Mouse (Mus musculus): ENCODE measurements around the gene Ttc7b.

Gene Ttc7b

DNA sequence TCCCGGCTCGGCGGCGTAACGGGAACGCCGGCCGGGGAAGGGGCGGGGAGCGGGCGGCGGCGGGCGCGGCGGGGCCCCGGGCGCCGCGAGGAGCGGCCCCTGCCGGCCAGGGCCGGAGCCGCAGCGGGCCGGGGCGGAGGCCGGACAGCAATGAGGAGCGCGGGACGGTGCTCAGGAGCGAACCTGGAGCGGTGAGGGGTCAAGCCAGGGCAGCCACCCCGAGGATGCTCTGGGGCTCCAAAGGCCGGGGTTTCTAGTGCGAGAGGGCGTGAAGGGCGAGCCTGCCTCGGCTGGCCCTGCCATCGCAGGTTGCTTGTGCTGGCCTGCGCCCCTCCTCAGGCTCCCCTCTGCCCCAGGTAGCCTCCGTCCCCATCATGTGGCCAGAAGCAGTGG lies at the start of gene Ttc7b:
Gene Ttc7b, minus strand, starts transcription at position 33 of the 393 bp plus-strand sequence.
- DNase-seq (ENCODE audit: low read depth, low spot score), result no peak

DNA sequence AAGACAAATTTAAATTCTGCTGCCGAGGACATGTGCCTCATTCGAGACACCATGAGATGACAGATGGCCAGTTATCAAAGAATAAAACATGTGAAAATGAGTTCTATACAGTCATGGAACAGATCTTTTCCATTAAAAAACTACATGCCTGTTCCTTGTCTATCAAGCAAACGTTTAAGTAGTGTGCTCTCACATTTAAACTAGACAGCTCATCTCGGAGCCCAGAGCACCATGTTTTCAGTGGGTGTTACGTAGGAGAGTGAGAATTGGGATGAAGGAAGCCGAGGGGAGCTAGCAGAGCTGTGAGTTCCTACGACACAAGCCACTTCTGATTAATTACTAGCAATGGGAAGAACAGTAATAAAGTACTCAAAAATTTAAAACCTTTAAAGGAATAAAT lies 48.2 kb upstream of the Ttc7b start:
- no peak for DNase-seq (ENCODE audit: low read depth, low spot score)

DNA sequence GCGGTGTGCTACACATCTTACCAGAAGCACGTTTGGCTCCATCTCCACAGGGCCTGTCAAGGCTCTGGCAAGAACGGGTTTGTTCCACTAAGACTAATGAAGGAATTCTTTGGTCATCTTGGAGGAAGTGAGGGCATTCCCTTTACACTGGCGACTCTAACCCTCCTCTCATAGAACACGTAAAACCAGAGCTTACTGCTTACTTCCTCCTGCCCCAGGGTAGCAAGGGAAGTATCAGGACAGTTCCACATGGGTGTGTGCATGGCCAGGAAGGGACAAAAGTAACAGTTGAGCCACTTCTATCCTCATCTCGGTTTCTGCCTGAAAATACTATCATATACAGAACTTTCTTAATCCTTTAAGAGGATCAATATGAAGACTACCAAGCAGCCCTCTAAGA lies 47.5 kb upstream of the Ttc7b start:
- DNase-seq (ENCODE audit: low read depth, low spot score), result no peak

DNA sequence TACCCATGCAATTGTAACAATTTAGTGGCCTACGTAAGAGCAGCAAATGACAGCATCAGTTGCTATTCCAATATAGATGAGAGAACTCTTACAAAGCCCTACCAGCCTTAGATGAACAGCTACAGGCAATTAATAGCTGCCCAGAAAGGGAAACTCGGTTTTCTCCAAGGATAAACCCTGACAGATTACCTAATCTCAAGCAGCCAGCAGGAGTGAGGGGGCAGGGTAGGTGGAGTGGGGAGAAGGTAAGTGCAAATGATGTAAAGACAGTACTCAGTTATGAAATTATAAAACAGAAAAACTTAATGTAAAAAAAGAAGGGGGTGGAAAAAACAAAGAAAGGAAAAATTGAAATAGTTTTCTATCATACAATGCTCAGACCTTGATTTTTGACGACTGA lies 47.0 kb upstream of the Ttc7b start:
- DNase-seq (ENCODE audit: low read depth, low spot score), result no peak

DNA sequence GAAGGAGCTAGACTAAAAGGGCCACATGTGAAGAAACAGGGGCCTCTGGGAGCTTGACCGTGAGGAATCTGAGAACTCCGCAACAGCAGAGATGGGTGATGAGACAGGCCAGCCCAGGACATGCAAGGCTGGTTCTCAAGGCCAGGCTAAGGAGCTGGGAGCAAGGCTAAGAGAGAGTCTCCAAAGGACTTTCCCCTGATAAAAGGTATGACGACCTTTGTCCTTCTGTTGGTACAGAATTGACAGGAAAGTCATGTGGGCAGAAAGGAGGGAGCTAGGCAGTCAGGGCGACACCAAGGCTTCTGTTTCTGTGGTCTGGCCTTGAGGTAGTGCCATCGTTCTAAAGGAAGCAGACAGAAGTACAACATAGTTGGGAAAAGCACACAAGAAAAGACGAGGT lies 33.0 kb upstream of the Ttc7b start:
- no peak for DNase-seq (ENCODE audit: low read depth, low spot score)

DNA sequence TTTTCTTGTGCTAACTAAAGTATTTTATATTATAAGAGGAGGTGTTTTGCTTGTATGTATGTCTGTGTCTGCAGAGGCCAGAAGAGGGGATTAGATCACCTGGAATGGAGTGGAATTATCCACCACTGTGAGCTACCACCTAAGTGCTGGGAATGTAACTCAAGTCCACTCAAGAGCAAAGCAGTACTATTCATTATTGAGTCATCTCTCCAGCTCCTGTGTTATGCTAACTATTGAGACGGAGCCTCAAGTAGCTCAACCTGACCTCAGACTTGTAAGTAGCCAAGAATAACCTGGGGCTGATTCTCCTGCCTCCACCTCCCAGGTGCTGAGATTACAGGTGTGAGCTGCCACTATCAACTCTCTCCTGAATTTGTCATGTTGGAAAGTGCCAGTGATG lies 31.3 kb upstream of the Ttc7b start:
- no peak for DNase-seq (ENCODE audit: low read depth, low spot score)

DNA sequence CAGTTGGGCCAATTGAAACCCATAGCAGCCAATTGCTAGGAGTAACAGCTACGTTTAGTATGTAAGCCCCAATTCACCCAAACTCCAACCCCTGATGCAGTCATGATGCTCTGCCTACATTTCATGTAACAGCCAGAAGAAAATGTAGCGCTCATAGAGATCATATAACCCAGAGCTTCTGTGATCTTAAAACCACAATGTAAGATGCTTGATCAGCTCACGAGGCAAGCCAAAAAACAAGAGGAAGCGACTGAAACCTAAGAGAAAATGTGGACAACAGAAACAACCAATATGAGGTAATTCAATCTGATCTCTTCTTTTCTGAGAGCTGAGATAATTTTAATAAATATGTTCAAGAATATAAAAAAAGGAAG lies 23.6 kb upstream of the Ttc7b start:
- DNase-seq (ENCODE audit: low read depth, low spot score), result no peak

DNA sequence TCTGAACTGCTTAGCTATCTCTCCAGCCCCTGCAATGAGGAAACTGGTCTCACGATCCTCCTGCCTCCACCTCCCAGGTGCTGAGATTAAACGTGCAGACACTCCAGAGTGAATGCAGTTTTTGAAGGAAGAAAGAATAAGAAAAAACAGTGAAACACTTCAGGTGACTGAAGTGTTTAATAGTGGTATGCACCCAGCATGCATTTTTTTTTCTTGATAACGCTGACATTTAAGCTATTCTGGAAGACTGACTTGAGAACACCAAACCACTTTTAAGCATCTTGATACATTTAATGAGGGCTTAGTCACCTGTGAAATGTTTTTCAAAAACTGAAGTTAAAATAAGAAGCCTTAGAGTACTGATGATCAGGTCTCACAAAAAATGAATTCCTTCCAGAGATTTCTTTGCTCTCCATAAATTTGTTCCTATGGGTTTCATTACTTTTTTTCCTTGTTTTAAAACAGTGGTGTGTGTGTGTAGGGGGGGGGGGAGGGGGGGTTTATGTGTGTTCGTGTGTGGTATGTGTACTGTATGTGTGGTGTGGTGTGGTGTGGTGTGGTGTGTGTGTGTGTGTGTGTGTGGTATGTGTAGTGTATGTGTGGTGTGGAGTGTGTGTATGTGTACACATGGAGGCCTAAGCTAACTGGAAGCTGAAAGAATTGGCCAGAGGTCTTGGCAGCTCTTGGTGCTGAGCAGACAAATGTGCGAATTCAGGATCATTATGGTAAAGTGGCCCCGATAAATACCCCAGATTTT lies 23.0 kb upstream of the Ttc7b start:
- no peak for DNase-seq (ENCODE audit: low read depth, low spot score)

DNA sequence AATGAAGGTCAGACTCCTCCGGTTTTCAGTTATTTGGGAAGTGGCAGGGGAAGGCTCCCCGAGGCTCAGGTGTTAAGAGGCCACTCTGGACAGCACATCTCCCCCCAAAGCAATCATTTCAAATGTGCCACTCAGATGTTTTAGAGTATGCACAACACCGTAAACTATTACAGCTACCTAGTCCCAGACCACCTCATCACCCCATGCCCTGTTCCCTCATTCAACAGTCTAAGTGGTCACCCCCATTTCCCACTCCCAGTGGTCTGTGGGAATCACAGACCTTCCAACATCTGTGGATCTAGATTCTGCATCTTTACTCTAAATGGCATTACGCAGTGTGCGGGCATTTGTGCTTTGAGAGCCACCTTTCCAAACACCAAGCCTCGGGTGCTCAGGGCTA lies 21.9 kb upstream of the Ttc7b start:
- no peak for DNase-seq (ENCODE audit: low read depth, low spot score)

DNA sequence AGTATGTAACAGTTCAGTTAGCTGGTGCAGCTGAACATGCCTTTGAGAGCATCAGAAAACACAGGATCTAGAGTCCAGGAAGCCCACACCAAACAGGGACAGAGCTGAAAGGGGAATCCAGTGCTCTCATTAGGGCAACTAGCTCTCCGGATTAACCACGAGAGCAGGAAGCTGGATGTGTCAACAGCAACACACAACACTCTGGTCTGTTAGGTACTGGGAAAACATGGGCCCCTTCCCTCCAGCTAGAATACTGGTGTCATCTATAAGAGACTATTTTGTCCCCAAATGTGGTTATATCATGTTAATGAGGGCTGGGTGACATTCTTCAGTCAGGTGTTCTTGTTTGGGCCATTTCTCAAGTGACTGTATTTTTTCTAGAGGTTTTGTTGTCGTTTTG lies 21.4 kb upstream of the Ttc7b start:
- DNase-seq (ENCODE audit: low read depth, low spot score), result no peak

DNA sequence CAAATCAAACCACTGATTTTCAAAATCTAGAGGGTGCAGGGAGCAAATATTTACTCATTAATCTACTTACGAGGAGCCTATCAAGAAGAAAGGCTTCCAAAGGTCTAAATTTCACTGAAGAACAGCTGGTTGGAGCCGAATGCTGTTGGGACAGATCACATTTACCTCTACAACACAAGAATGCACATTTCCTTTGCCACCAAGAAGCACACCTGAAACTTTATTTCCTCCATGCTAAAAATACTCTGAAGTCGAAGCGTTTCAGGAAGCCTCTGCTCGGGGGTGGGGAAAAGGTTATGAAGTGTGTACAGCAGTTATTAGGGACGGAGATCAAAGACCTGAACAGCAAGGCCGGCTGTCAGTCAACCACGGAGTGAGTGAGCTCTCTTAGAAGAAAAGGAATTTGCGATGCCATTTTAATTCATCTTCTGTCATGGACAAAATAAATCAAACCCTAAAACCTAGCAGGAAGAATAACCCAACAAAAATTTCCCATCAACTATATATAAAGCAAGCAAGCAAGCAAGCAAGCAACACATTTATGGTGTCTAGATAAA lies 18.6 kb upstream of the Ttc7b start:
- no peak for DNase-seq (ENCODE audit: low read depth, low spot score)

DNA sequence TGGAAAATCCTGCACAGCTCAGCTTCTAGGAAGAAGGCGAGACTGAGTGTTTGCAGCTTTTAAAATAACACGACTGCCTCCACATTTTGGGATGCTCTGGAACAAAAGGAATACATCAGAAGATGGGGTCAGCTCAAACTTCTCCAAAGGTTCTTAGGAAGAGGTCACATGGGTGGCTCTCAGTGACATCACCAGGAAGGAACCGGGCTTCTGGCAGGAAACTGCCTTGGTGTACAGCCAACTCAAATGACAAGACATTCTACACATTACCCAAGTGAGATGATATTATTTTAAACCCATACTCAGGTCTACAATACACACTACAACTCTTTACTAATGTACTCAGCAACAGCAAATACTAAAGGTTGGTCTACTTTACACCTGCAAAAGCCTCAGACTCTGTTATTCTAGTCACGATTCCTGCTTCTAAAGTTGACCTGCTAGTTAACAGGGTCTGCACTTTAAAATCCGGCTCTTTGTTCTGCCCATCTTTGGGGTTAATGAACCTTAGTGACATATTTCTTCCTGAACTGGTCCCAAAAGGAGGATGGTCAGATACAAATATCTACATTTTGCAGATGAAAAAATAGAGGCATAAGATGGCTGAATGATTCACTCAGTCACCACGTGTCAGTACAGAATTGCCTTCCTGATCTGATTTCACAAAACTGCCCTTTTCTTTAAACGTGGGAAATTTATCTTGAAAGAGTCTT lies 18.0 kb upstream of the Ttc7b start:
- no peak for DNase-seq (ENCODE audit: low read depth, low spot score)

DNA sequence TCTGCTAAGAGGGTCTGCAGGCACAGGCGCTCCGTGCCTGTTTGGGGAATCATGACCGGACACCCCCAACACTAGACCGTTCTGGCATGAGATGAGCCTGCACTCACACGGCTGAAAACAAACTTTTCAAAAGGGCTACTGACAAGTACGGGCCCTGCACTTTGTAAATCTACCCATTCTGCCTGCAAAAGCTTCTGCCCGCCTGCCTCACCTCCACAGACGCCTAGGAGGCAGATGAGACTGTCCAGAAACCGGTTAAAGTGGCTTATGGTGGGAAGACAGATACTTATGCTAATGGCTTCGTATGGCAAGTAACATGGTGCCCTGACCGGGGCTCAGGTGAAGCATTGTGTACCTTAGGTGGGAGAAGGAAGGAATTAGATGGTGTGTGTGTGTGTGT lies 16.5 kb upstream of the Ttc7b start:
- DNase-seq (ENCODE audit: low read depth, low spot score), result no peak

DNA sequence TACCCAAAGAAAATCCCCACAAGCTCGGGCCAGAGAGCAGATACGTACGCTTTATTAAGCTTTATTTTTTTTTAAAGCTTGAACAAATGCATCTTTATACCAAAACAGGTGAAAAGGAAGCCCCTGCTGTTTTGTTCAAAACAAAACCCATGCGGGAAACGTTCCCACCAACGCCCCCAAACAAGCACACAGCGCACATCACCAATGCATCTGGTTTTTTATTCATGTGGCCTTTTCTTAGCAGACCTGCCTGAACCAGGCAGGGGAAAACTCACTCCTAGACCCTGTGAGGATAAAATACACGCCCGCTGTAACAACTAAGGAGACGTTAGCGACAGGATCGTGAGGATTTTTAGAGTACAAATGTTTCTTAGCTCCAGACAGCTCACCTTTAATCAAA lies 14.4 kb upstream of the Ttc7b start:
- DNase-seq (ENCODE audit: low read depth, low spot score), result no peak

DNA sequence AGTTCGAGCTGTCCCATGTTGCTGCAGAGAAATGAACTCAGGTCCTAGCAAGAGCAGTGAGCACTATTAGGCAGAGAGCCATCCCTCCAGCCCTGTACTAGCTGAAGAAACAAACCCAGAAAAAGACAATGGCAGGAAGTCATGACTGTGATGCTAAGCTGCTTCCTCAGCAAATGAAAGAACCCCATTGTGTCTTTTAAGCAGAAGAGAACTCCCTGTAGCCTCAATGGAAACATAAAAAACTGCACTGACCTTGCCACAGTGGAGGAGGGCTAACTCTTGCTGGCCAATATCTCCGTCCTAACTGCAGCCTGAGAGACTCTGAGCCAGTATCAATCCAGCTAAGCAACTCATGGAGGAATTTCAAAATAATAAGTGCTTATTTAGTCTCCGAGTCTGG lies 13.4 kb upstream of the Ttc7b start:
- DNase-seq (ENCODE audit: low read depth, low spot score), result no peak

DNA sequence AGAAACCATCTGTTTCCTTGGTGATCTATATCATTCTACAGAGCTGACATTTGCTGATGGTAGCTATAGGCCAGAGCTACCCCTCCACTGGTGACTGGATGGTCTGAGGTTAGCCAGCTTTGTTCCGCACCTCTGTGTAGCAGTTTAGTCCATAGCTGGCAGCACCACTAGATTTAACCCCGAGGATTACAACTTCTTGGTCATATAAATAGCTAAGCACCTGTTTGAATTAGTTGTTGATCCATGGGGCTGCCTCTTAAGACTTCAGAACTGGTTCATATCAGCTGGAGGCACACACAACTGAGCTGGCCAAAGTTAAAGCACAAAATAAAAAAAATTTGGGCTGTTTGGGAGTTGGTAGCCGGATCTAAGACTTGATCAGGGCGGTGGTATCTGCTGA lies 12.6 kb upstream of the Ttc7b start:
- DNase-seq (ENCODE audit: low read depth, low spot score), result no peak

DNA sequence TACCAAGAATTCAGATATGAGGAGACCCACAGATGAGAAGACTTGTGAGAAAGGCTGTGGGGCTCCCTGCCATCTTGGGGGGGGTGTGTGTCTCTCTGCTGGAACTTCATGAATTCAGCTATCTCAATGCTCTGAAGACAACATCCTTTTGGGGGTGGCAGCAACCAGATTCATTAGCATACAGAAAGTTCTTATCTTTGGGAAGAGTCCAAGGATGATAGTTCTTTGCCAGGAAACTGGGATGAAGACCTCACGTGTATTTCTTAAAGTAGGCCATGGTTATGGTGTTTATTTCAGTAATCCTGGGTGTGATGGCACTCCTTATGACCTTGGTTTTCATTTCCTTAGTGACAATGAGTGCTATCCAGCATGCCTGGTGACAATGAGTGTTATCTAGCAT lies 11.1 kb upstream of the Ttc7b start:
- no peak for DNase-seq (ENCODE audit: low read depth, low spot score)

DNA sequence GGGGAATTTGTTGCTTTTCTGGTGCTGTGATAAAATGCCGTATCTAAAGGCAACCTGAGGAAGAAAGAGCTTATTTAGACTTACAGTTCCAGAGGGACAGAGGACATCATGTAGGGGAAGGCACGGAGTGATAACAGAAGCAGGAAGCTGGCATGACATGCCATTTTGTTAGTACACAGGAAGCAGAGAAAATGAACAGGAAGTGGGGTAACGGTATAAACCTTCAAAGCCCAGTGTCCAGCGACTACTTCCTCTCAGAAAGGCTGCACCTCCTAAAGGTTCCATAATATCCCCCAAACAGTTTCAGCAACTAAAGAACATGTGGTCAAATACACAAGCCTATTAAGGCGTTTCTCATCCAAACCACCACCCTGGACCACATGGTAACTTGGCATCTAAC lies 10.2 kb upstream of the Ttc7b start:
- DNase-seq (ENCODE audit: low read depth, low spot score), result no peak

DNA sequence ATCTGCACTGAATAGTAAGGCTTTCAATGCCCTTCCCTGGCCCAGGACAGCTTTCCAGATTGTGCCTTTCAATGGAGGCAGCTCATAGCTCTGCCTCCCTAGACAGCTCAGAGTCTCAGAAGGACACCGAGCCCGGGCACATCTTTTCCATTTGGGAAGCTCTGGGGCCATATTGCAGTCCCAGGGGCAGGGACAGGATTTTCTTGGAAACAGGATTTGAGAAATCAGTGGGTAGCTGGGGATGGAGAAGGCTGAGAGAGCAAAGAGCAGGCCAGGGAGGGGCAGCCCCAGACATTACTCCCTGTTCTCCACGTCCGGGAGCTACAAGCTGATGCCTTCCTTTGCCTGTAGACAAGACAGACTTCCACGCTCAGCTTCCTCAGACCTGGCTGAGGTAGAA lies 9.0 kb upstream of the Ttc7b start:
- DNase-seq (ENCODE audit: low read depth, low spot score), result no peak

DNA sequence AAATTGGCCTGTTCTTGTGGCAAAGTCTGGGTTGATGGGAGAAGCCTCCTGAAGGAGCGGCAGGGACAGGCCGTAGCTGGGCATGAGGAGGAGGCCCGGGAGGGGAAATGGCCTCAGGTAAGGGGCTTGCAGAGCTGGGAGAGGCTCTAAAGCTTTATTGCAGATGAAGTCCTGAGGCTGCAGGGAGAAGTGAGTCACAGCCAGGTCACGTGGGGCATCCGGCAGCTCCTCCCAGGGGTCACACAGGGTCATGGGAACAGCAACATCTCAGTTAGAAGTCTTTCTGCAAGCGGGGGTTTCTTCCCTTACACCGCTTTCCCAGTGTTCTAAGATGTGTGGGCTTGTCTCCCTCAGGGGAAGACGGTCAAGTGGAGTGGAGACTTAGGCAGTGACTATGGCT lies 8.5 kb upstream of the Ttc7b start:
- no peak for DNase-seq (ENCODE audit: low read depth, low spot score)

DNA sequence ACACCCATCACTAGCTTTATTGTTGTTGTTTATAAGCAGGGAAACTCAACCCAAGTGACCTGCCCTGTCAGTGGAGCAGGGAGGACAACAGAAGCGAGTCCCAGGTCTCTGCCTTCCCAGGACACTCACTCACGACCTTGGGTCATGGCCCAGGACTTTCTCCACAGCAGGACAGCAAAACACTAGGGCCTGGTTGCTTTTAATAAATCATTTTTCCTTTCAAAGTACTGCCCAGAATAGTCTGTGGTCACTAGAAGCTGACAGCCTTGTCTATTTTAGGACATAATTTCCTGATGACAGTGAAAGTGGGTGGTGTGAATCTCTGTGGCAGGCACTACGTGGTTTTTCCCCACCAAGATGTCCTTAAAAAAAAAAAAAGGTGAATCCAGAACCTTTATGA lies 7.6 kb upstream of the Ttc7b start:
- DNase-seq (ENCODE audit: low read depth, low spot score), result no peak

DNA sequence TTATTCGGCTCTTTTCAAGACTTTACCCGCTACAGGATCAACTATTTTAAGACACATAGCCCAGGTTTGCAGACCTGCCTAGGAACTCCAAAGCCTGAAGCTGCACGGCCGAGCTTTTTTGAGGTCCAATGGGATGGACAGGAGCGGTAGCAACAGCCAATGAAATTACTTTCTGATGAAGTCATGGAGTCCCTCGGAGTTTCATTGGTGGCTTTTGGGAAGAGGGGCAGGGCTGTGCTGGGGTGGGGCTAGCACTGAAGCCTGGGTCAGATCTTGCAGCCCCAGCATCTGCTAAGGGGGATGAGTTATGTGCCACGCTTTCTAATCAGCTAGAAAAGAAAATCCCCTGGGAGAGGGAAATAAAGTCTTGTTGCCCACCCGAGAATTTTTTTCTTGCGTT lies 7.1 kb upstream of the Ttc7b start:
- DNase-seq (ENCODE audit: low read depth, low spot score), result peak; percentile 77

DNA sequence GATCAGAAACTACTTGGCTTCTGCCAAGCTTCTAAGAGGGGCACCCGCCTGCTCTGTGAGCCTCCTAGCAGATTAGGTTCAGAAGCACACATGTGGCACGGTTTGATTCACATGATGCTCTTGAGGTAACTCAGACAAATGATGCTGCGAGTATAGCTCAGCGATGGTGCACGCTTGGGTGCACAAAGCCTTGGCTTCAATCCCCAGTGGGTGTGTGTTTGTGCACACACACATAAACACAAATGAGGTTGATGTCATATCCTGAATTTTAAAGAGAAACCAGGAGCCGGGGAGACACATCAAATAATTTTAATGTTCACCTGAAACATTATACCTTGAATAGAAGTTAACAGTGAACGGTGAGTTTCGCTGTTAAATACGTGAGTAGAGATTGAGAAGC lies 6.6 kb upstream of the Ttc7b start:
- DNase-seq (ENCODE audit: low read depth, low spot score), result no peak
